Mouse (Mus musculus): ENCODE data around the gene Gpr137.

Gene Gpr137

GRCm38 (mm10) chr19:6972247-6972917, 30.1 kb upstream of the Gpr137 start:
- no peak for DNase-seq

DNA sequence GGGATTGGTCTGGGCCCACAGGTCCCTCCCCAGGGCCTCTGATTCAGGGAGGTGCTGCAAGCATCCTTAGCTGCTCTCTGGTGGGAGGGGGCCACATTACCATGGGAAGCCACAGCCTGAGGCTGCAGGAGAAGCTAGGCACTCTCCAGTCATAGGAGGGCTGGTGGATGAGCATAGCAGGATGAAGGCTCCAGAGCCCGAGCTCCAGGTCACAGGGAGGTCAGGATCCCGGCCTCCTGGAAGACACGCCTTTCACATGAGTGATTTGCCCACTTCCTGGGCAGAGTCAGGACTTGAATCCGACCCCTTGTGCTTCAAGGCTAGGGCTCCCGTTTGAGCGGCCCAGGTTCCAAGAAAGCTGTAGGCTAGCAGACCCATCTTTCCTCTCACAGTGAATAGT, 29.4 kb upstream of the Gpr137 start:
- no peak for DNase-seq

DNA sequence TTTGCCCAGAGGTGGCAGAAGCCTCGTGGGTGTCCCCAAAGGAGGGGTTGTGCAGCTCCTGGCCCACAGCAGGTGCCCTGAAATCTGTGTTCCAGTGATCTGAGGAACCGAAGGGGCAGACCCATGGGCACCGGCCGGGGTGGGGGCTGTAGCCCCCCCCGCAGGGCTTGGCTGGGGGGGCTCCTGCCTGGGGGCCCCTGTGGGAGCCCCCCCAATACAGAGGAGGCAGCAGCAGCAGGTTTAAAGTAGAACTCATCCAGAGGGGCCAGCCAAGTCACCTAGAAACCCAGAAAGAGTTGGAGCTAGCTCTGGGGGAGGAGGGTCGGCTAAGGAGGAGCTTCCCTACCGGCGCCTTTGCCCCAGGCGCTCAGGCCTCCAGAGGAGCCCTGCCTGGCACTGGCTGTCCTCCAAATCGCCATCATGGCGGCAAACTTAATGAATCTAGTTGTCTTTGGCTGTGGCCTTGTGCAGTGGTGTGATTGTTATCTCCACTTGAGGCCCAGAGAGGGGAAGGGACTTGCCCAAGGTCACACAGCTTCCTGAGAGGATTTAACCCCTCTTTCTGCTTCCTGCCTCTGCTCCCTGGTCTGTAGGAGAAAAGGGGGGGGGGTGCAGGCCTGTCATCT, 28.3 kb upstream of the Gpr137 start:
- DNase-seq = no peak

- DNase-seq = peak; percentile 88
These were observed 27.5 kb upstream of the Gpr137 start for GRCm38 (mm10) chr19:6969665-6970381.

DNA sequence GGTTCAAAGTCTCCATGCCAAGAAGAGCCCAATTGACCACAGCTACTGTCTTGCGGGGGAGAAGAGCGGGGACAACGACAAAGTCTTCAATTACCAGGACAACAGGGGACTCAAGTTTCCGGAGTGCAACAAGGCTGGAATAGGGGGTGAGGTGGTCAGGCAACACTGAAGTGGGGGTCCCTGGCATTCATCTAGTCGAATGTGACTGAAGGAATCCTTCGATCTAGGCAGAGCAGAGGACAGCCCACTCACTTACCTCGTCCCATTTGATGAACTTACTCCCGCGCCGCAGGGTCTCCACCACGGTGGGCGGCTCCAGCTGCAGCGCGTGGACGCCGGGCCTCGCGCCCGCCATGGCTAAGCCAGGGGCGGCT, 27.0 kb upstream of the Gpr137 start:
- no peak for DNase-seq

- DNase-seq = peak; percentile 76
These were observed 26.4 kb upstream of the Gpr137 start for GRCm38 (mm10) chr19:6968491-6969271.

GRCm38 (mm10) chr19:6956461-6956860, 14.2 kb upstream of the Gpr137 start:
- DNase-seq = no peak

- no peak for DNase-seq
These were observed 13.1 kb upstream of the Gpr137 start for GRCm38 (mm10) chr19:6955424-6955823.

DNA sequence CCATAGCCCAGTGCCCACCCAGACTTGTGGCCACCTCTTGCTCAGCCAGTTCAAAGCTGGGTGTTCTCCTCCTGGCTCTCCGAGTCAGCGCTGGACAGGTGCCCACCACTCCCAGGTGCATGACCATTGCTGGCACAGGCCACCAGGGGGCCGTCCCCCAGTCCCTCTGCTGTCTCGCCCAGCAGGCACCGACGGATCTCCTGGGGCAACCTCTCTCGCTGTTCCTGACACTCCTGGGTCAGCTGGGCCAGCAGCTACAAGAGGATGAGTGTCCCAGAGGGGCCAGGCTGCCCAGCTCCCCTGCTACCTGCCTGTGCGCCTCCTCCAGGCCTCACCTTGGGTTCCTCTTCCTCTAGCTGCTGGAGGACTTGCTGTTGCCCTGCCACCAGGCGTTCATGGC, 11.8 kb upstream of the Gpr137 start:
- DNase-seq = peak; percentile 67

- DNase-seq = peak; percentile 58
These were observed 10.4 kb upstream of the Gpr137 start for GRCm38 (mm10) chr19:6952712-6953037.

DNA sequence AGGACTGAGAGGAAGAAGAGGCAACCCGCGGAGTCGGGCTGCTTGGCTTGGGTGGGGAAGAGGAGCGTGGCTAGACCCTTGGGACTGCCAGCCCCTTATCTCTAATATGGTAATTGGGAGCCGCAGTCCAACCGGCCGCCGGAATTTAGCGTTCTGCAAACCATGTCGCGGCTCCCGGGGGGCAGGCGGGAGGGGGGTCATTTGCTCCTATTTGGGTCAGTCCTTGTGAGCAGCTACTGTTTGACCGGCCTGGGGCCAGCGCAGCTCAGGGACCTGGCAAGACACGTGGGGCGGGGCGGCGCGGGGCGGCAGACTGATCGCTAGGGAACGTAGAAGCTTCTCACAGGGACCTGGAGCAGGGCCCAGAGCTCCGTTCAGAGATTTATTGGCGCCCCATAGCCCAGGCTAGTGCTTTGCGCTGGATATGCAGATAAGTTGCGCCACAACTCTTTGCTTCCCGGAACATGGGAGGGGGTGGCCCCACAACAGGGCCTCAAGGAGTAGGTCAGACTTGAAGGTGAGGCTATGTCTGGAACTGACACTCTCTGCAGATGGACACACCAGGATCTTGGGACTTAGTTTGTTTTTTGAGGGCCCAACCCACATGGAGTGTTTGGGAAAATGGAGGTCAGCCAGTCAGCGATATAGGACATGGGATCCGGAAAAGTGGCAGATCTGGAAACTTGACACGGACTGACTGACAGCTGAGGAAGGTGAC, 9.9 kb upstream of the Gpr137 start:
- DNase-seq = peak; percentile 74

GRCm38 (mm10) chr19:6951381-6951968, 9.2 kb upstream of the Gpr137 start:
- peak; percentile 84 for DNase-seq

DNA sequence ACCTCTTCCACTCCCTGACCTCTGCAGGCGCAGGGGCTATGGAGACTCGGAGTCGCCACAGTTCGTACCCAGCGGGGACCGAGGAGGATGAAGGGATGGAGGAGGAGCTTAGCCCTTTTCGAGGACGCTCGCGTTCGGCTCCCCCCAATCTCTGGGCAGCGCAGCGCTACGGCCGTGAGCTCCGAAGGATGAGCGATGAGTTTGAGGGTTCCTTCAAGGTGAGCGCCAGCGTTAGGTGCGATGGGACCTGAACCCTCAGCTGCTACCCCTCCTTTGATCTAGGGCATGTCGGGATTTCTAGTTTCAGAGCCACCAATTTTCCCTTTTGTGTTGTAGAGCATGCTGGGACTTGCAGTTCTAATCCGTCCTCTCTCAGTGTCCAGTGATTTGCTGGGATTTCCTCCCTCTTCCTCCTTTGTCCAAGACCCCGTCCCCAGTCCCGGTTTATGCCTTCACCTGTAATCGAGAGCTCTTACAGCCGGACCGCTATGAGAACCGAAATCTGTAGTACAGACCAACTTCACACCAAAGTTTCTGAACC, 8.4 kb upstream of the Gpr137 start:
- peak; percentile 64 for DNase-seq

DNA sequence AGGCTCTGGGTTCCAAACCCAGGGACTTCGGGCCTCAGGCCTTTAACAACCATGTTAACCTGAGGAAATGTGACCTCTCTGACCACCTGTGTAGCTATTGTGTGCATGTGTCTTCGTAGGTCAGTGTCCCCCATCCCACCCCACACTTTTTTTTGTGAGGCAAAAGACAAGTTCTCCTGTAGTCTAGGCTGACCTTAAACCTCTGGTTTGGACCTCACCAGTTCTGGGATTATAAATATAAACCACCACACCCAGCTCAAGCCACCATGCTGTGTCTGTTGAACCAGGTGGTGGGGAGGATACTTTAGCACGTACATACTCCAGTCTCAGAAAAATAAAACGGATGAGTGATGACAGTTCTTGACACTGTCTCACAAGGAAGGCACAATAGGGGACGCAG, 7.7 kb upstream of the Gpr137 start:
- DNase-seq = no peak

DNA sequence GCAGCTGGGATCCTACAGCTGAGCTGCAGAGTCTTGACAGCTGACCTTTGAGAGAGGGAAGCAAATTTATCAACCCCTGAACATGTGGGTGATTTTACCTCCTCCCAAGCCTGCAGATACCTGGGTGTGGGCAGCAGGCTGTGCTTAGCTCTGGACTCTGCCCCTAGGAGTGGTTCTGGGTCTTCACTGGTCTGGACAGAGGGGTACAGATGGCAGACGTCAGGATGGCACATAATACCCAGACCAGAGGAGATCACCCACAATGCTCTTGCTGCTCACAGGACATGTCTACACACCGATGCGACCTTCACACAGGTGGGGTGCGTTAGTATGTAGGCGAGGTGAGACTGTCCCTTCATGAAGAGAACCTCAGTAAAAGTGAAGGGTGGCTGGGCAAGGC, 7.3 kb upstream of the Gpr137 start:
- no peak for DNase-seq

GRCm38 (mm10) chr19:6948186-6948585, 5.9 kb upstream of the Gpr137 start:
- DNase-seq = no peak

DNA sequence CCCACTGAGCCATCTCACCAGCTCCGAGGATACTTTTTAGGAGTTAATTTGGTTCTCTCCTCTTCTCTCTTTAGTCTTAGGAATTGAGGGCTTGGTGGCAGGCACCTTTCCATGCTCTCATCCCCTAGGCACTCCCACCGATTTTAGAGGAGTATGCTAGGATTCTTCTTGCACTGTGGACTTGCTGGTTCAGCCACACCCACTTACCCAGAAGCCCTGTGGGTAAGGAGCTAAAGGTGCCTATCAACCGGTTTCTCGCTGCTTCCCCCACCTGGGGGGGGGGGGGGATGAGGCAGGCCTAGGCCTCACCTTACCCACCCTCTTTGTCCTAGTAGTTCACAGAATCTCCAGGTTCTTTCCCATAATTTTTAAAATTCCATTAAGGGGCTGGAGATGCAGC, 5.5 kb upstream of the Gpr137 start:
- no peak for DNase-seq

GRCm38 (mm10) chr19:6943709-6944108, 1.4 kb upstream of the Gpr137 start:
- DNase-seq = no peak

- no peak for DNase-seq
These were observed 484 bp upstream of the Gpr137 start for GRCm38 (mm10) chr19:6942764-6943163.

- peak; percentile 97 for DNase-seq
These were observed 670 bp downstream of the Gpr137 start, which contains the start of gene Bad for GRCm38 (mm10) chr19:6941372-6942248. Bad (plus strand) TSS chr19:6941861.
